In genomic region chr16:58672396-58672795, GRCm38 (mm10) we compare ENCODE assay signal across 22 mouse cellular contexts. TPM values are rescaled to one million over a fixed set of nuclear protein-coding genes. Genes with fewer than 3 reads are reported as not detected.
A peak's percentile ranks its signal among the peaks of the same experiment; 100 is the strongest.
DNase-seq lines count a peak whose midpoint lies in the region; ATAC-seq and TF ChIP-seq lines count a peak whose summit lies in the region.
"Had no signal": no experiment of that assay in that cellular context is flagged by ENCODE, and none has a peak within 500 bp of the region (broad histone marks: within the 10 kb centered on the region; RNA-seq: fewer than 3 reads in every experiment).

No protein-coding gene starts in this region.

- H3K4me1 ChIP-seq in heart, adult 2 months (ENCODE audit: control insufficient read depth, insufficient read depth, low read length) = peaks cover 2% of the 10 kb centered on the region
- H3K4me1 ChIP-seq in kidney, embryonic 15.5 days = peaks cover 15% of the 10 kb centered on the region; the same call in 1 of the 2 replicates
- H3K4me1 ChIP-seq in kidney, adult 2 months (ENCODE audit: control insufficient read depth, insufficient read depth, low read length) = peaks cover 6% of the 10 kb centered on the region; the same call in 1 of the 2 replicates
- H3K4me1 ChIP-seq in CH12.LX (ENCODE audit: control insufficient read depth in 1 of 2, insufficient read depth in 2 of 2) = peaks cover 5 to 23% of the 10 kb centered on the region in 2 experiments
- peaks cover 10% of the 10 kb centered on the region for H3K4me1 ChIP-seq in liver, adult 2 months (ENCODE audit: control insufficient read depth, insufficient read depth, low read length)

- no peak overlapping the region for H3K9ac ChIP-seq in heart, adult 2 months (ENCODE audit: low read depth, low read length)
- H3K9ac ChIP-seq in kidney, embryonic 15.5 days = no peak overlapping the region
- H3K9ac ChIP-seq in CH12.LX (ENCODE audit: insufficient read depth, low read depth) = 0 out of 2 replicates have a peak overlapping the region, but pooled peaks have one; percentile 22
- H3K9ac ChIP-seq in liver, adult 2 months (ENCODE audit: low read depth, low read length) = peak overlapping the region; percentile 20; the same call in 1 of the 2 replicates
- H3K9ac ChIP-seq: limb, embryonic 12.5 days had no signal

- H3K4me3 ChIP-seq in heart, adult 2 months = no peak overlapping the region
- 0 out of 2 replicates have a peak overlapping the region, but pooled peaks have one; percentile 1 for H3K4me3 ChIP-seq in kidney, embryonic 15.5 days (replicated peaks)
- no peak overlapping the region for H3K4me3 ChIP-seq in kidney, adult 2 months (ENCODE audit: insufficient read depth, low read depth, low read length)
- peak overlapping the region in 1 of 3 experiments; percentile 83 for H3K4me3 ChIP-seq in CH12.LX (replicated peaks in 1 of 3; ENCODE audit: low read depth in 2 of 3, low read length in 2 of 3, poor library complexity in 1 of 3)
- peak overlapping the region; percentile 42; the same call in 1 of the 2 replicates for H3K4me3 ChIP-seq in liver, adult 2 months (ENCODE audit: insufficient read depth, low read depth, low read length)
- H3K4me3 ChIP-seq: limb, embryonic 12.5 days had no signal

- H3K9me3 ChIP-seq in kidney, embryonic 15.5 days (replicated peaks) = no peaks in the 10 kb centered on the region
- no peaks in the 10 kb centered on the region for H3K9me3 ChIP-seq in CH12.LX (replicated peaks; ENCODE audit: low read length)
- H3K9me3 ChIP-seq: limb, embryonic 12.5 days had no signal

- no peak for ATAC-seq in kidney, embryonic 15.5 days (replicated peaks; ENCODE audit: low FRiP score)
- ATAC-seq: activated CD4-positive, CD25-positive, alpha-beta regulatory T cell, adult 4 months; lung, postnatal 0 days had no signal

- peaks cover 4% of the 10 kb centered on the region for H3K36me3 ChIP-seq in heart, adult 2 months (ENCODE audit: control insufficient read depth, insufficient read depth, low read length)
- H3K36me3 ChIP-seq in kidney, embryonic 15.5 days = peaks cover 38% of the 10 kb centered on the region
- no peaks in the 10 kb centered on the region; the same call in 1 of the 2 replicates for H3K36me3 ChIP-seq in kidney, adult 2 months (ENCODE audit: control insufficient read depth, insufficient read depth, low read length)
- H3K36me3 ChIP-seq in CH12.LX (replicated peaks in 1 of 2; ENCODE audit: control insufficient read depth in 1 of 2, insufficient read depth in 1 of 2, low read length in 1 of 2) = peaks cover 36 to 47% of the 10 kb centered on the region in 2 experiments
- peaks cover 38% of the 10 kb centered on the region for H3K36me3 ChIP-seq in liver, adult 2 months (ENCODE audit: control insufficient read depth, insufficient read depth, low read length)

- in situ Hi-C loops in CH12.LX (cut with MboI; ENCODE audit: low pct_ligation_motif_present, low pct_unique_long_range_greater_than_20kb, low sequenced_read_pairs) = loop anchor here (25.0 kb wide), 2 partner anchors 740 to 1010 kb away; partner anchors contain the start of gene Gabrr3

- intact Hi-C loops in heart, adult 2 months (cut with DNase I) = no loop called here

- no peak for TF ChIP-seq EP300 in heart, adult 2 months (IDR thresholded peaks at IDR 0.05; ENCODE audit: insufficient read depth, low read depth, low read length)
- no peak for TF ChIP-seq EP300 in CH12.LX (IDR thresholded peaks at IDR 0.05; ENCODE audit: low read length)

- TF ChIP-seq CTCF in heart, adult 2 months (IDR thresholded peaks at IDR 0.05) = no peak
- TF ChIP-seq CTCF in kidney, adult 2 months (conservative IDR thresholded peaks at IDR 0.05; ENCODE audit: insufficient read depth, insufficient read length, low read depth, low read length) = no peak
- TF ChIP-seq CTCF in CH12.LX (conservative IDR thresholded peaks at IDR 0.05 in 1 of 2, IDR thresholded peaks at IDR 0.05 in 1 of 2; ENCODE audit: low read depth in 2 of 2, low read length in 2 of 2) = no peak
- no peak for TF ChIP-seq CTCF in liver, adult 2 months (IDR thresholded peaks at IDR 0.05; ENCODE audit: low read depth, low read length)

- 0 out of 2 replicates have a peak, but pooled peaks cover 1% of the 10 kb centered on the region for H3K79me2 ChIP-seq in heart, adult 2 months (replicated peaks; ENCODE audit: control insufficient read depth, insufficient read depth, low read length)
- H3K79me2 ChIP-seq in CH12.LX (replicated peaks; ENCODE audit: control insufficient read depth, extremely low read depth, insufficient read depth, poor library complexity, severe bottlenecking) = peaks cover 24% of the 10 kb centered on the region
- peaks cover 10% of the 10 kb centered on the region; the same call in 1 of the 2 replicates for H3K79me2 ChIP-seq in liver, adult 2 months (ENCODE audit: control insufficient read depth, insufficient read depth, low read length)

- H3K27me3 ChIP-seq in heart, adult 2 months (ENCODE audit: control insufficient read depth, insufficient read depth, low read length) = no peaks in the 10 kb centered on the region
- no peaks in the 10 kb centered on the region for H3K27me3 ChIP-seq in kidney, embryonic 15.5 days
- no peaks in the 10 kb centered on the region for H3K27me3 ChIP-seq in kidney, adult 2 months (replicated peaks; ENCODE audit: control insufficient read depth, insufficient read depth, low read length)
- H3K27me3 ChIP-seq in CH12.LX (replicated peaks) = no peaks in the 10 kb centered on the region
- H3K27me3 ChIP-seq in liver, adult 2 months (ENCODE audit: control insufficient read depth, insufficient read depth, low read length) = no peaks in the 10 kb centered on the region
- H3K27me3 ChIP-seq: limb, embryonic 12.5 days had no signal

- WGBS in heart, adult 2 months = 89% methylated on average over 13 of the region's 13 CpGs
- WGBS in kidney, embryonic 15.5 days = 93% methylated on average over 13 of the region's 13 CpGs
- WGBS in kidney, adult 2 months = 87% methylated on average over 13 of the region's 13 CpGs
- WGBS in liver, adult 2 months = 38% methylated on average over 13 of the region's 13 CpGs

- 0 out of 2 replicates have a peak overlapping the region, but pooled peaks have one; percentile 12 for H3K4me2 ChIP-seq in kidney, embryonic 15.5 days
- H3K4me2 ChIP-seq in CH12.LX (ENCODE audit: insufficient read depth, low read depth, poor library complexity, severe bottlenecking) = peak overlapping the region; percentile 46
- H3K4me2 ChIP-seq: limb, embryonic 12.5 days had no signal

- H3K27ac ChIP-seq in heart, adult 2 months = no peak overlapping the region
- no peak overlapping the region for H3K27ac ChIP-seq in kidney, embryonic 15.5 days
- no peak overlapping the region for H3K27ac ChIP-seq in kidney, adult 2 months (ENCODE audit: insufficient read depth, low read depth, low read length)
- H3K27ac ChIP-seq in CH12.LX (ENCODE audit: insufficient read depth, low read depth) = 0 out of 2 replicates have a peak overlapping the region, but pooled peaks have one; percentile 16
- peak overlapping the region; percentile 0; the same call in 1 of the 2 replicates for H3K27ac ChIP-seq in liver, adult 2 months (replicated peaks; ENCODE audit: insufficient read depth, low read depth, low read length)
- H3K27ac ChIP-seq: limb, embryonic 12.5 days had no signal

- peak; percentile 56 for DNase-seq in heart, adult 11 months
- DNase-seq in heart, adult 2 months = no peak
- DNase-seq in kidney, adult 2 months = no peak
- DNase-seq in CH12.LX (ENCODE audit: extremely low read depth) = no peak
- peak; percentile 48 for DNase-seq in liver, adult 2 months (ENCODE audit: extremely low read depth, low read depth, low spot score)
- DNase-seq in ovary, adult 18-20 months (ENCODE audit: low spot score) = no peak
- DNase-seq in cerebellum, postnatal 14 days = no peak
- DNase-seq: adrenal gland, postnatal 14 days; cerebellum, adult 18-20 months; gastrocnemius, postnatal 14 days; heart, postnatal 36 days; spleen, adult 18-20 months had no signal

- dilution Hi-C loops in CH12.LX (cut with MboI; ENCODE audit: extremely low pct_ligation_motif_present, extremely low pct_unique_long_range_greater_than_20kb, low sequenced_read_pairs) = no loop called here

- TF ChIP-seq POLR2A in heart, adult 2 months (IDR thresholded peaks at IDR 0.05; ENCODE audit: insufficient read depth, low read depth, low read length) = no peak
- TF ChIP-seq POLR2A in kidney, adult 2 months (IDR thresholded peaks at IDR 0.05; ENCODE audit: low read depth, low read length) = no peak
- no peak for TF ChIP-seq POLR2A in CH12.LX (IDR thresholded peaks at IDR 0.05; ENCODE audit: low read depth, low read length)
- TF ChIP-seq POLR2A in liver, adult 2 months (IDR thresholded peaks at IDR 0.05; ENCODE audit: extremely low read depth, insufficient read depth, low read length) = no peak

- no peak for TF ChIP-seq RAD21 in CH12.LX (IDR thresholded peaks at IDR 0.05; ENCODE audit: low read depth, low read length)

RNA-seq across cellular contexts. Expression of gene Cpox, which starts 2.3 kb away (rescaled TPM):
- 10 to 100 TPM; 39.1 to 41.1 TPM for total RNA-seq in heart, adult 2 months (2021)
- polyA plus RNA-seq in heart, adult 2 months (2012; rRNA removed) = 14.8 and 23.8 TPM in 2 replicates
- 38.0 and 39.1 TPM in 2 replicates for polyA plus RNA-seq in kidney, embryonic 15.5 days (2015; fragmentation: Nextera tagmentation; extraction: Ambion mirVana)
- polyA plus RNA-seq in kidney, adult 2 months (2012; rRNA removed) = 27.7 and 29.8 TPM in 2 replicates
- total RNA-seq in CH12.LX (2012; rRNA removed) (77.2 and 91.4 TPM in 2 replicates), CH12.LX (2014; rRNA removed) (70.3 and 74.5 TPM in 2 replicates)
- polyA plus RNA-seq in CH12.LX (2012; ENCODE audit: insufficient read length, low read depth) = 72.3 and 75.6 TPM in 2 replicates
- 59.9 and 68.1 TPM in 2 replicates for total RNA-seq in liver, adult 2 months (2014; rRNA removed)
- polyA plus RNA-seq in liver, adult 2 months (2012; rRNA removed) = 65.0 and 75.2 TPM in 2 replicates

RNA-seq across cellular contexts. Expression of gene E330017A01Rik, which starts 33.9 kb away (rescaled TPM):
- total RNA-seq in heart, adult 2 months (2021) = not detected
- polyA plus RNA-seq in heart, adult 2 months (2012; rRNA removed) = not detected in 2 replicates
- polyA plus RNA-seq in kidney, embryonic 15.5 days (2015; fragmentation: Nextera tagmentation; extraction: Ambion mirVana) = not detected in 2 replicates
- polyA plus RNA-seq in kidney, adult 2 months (2012; rRNA removed) = not detected in 2 replicates
- total RNA-seq in CH12.LX (2012; rRNA removed) (0.17 and 0.21 TPM in 2 replicates), CH12.LX (2014; rRNA removed) (not detected in 2 replicates)
- not detected in 2 replicates for polyA plus RNA-seq in CH12.LX (2012; ENCODE audit: insufficient read length, low read depth)
- not detected in 2 replicates for total RNA-seq in liver, adult 2 months (2014; rRNA removed)
- polyA plus RNA-seq in liver, adult 2 months (2012; rRNA removed) = not detected in 2 replicates
- total RNA-seq: adrenal gland, postnatal 14 days; gastrocnemius, postnatal 14 days; heart, postnatal 36 days; left cerebral cortex, adult 18-20 months; megakaryocyte-erythroid progenitor cell, adult 5-6 weeks had no signal
- polyA plus RNA-seq: activated CD4-positive, CD25-positive, alpha-beta regulatory T cell, adult 4 months; embryonic facial prominence, embryonic 11.5 days; limb, embryonic 12.5 days; lung, postnatal 0 days; neural tube, embryonic 11.5 days; stomach, embryonic 14.5 days; thymus, postnatal 0 days had no signal

RNA-seq across cellular contexts. Expression of gene Gpr15, which starts 46.5 kb away (rescaled TPM):
- not detected for total RNA-seq in heart, adult 2 months (2021)
- 0.08 TPM in 1 of 2 replicates, not detected in the other for polyA plus RNA-seq in heart, adult 2 months (2012; rRNA removed)
- polyA plus RNA-seq in kidney, embryonic 15.5 days (2015; fragmentation: Nextera tagmentation; extraction: Ambion mirVana) = not detected in 2 replicates
- 0.08 and 0.09 TPM in 2 replicates for polyA plus RNA-seq in kidney, adult 2 months (2012; rRNA removed)
- total RNA-seq in CH12.LX (2012; rRNA removed) (13.8 and 14.5 TPM in 2 replicates), CH12.LX (2014; rRNA removed) (8.3 and 8.7 TPM in 2 replicates)
- polyA plus RNA-seq in CH12.LX (2012; ENCODE audit: insufficient read length, low read depth) = 3.9 and 4.7 TPM in 2 replicates
- not detected in 2 replicates for total RNA-seq in liver, adult 2 months (2014; rRNA removed)
- 0.10 TPM in 1 of 2 replicates, not detected in the other for polyA plus RNA-seq in liver, adult 2 months (2012; rRNA removed)
- total RNA-seq: adrenal gland, postnatal 14 days; gastrocnemius, postnatal 14 days; heart, postnatal 36 days; left cerebral cortex, adult 18-20 months; megakaryocyte-erythroid progenitor cell, adult 5-6 weeks had no signal
- polyA plus RNA-seq: embryonic facial prominence, embryonic 11.5 days; limb, embryonic 12.5 days; neural tube, embryonic 11.5 days; stomach, embryonic 14.5 days had no signal

RNA-seq across cellular contexts. Expression of gene Cldnd1, which starts 55.3 kb away (rescaled TPM):
- 10 to 100 TPM; 56.2 to 58.8 TPM for total RNA-seq in heart, adult 2 months (2021)
- 47.3 and 66.6 TPM in 2 replicates for polyA plus RNA-seq in heart, adult 2 months (2012; rRNA removed)
- 108 and 111 TPM in 2 replicates for polyA plus RNA-seq in kidney, embryonic 15.5 days (2015; fragmentation: Nextera tagmentation; extraction: Ambion mirVana)
- polyA plus RNA-seq in kidney, adult 2 months (2012; rRNA removed) = 45.0 and 47.0 TPM in 2 replicates
- total RNA-seq in CH12.LX (2012; rRNA removed) = 59.9 and 63.8 TPM in 2 replicates
- total RNA-seq in CH12.LX (2014; rRNA removed) = 78.0 and 78.7 TPM in 2 replicates
- polyA plus RNA-seq in CH12.LX (2012; ENCODE audit: insufficient read length, low read depth) = 65.6 and 80.6 TPM in 2 replicates
- 8.4 and 9.1 TPM in 2 replicates for total RNA-seq in liver, adult 2 months (2014; rRNA removed)
- polyA plus RNA-seq in liver, adult 2 months (2012; rRNA removed) = 30.5 and 32.3 TPM in 2 replicates

RNA-seq across cellular contexts. Expression of gene Gm813, which starts 55.6 kb away (rescaled TPM):
- total RNA-seq in heart, adult 2 months (2021) = not detected
- polyA plus RNA-seq in heart, adult 2 months (2012; rRNA removed) = not detected in 2 replicates
- not detected in 2 replicates for polyA plus RNA-seq in kidney, embryonic 15.5 days (2015; fragmentation: Nextera tagmentation; extraction: Ambion mirVana)
- polyA plus RNA-seq in kidney, adult 2 months (2012; rRNA removed) = not detected in 2 replicates
- total RNA-seq in CH12.LX (2012; rRNA removed) = not detected in 2 replicates
- total RNA-seq in CH12.LX (2014; rRNA removed) = not detected in 2 replicates
- polyA plus RNA-seq in CH12.LX (2012; ENCODE audit: insufficient read length, low read depth) = not detected in 2 replicates
- total RNA-seq in liver, adult 2 months (2014; rRNA removed) = not detected in 2 replicates
- polyA plus RNA-seq in liver, adult 2 months (2012; rRNA removed) = not detected in 2 replicates
- total RNA-seq: adrenal gland, postnatal 14 days; gastrocnemius, postnatal 14 days; heart, postnatal 36 days; left cerebral cortex, adult 18-20 months; megakaryocyte-erythroid progenitor cell, adult 5-6 weeks had no signal
- polyA plus RNA-seq: activated CD4-positive, CD25-positive, alpha-beta regulatory T cell, adult 4 months; embryonic facial prominence, embryonic 11.5 days; limb, embryonic 12.5 days; lung, postnatal 0 days; neural tube, embryonic 11.5 days; stomach, embryonic 14.5 days; thymus, postnatal 0 days had no signal

Comparison
In these comparisons a context has a peak if more than half of its experiments do, and no peak if none do; other contexts are left out.
1. DNase-seq: peak in heart, adult 11 months (single experiment) and liver, adult 2 months (single experiment); none in heart, adult 2 months (0 of 2), kidney, adult 2 months (single experiment), CH12.LX (single experiment), ovary, adult 18-20 months (single experiment) and cerebellum, postnatal 14 days (0 of 2).
2. H3K4me3 ChIP-seq: peak in kidney, embryonic 15.5 days (single experiment) and liver, adult 2 months (single experiment); none in heart, adult 2 months (single experiment) and kidney, adult 2 months (single experiment).
3. H3K27ac ChIP-seq: peak in CH12.LX (single experiment) and liver, adult 2 months (single experiment); none in heart, adult 2 months (single experiment), kidney, embryonic 15.5 days (single experiment) and kidney, adult 2 months (single experiment).
4. H3K9ac ChIP-seq: peak in CH12.LX (single experiment) and liver, adult 2 months (single experiment); none in heart, adult 2 months (single experiment) and kidney, embryonic 15.5 days (single experiment).